Mouse (Mus musculus) hindbrain, embryonic 10.5 days (tissue): ENCODE measurements around the gene Zfp974. TPM values are rescaled to one million over a fixed set of nuclear protein-coding genes. Genes with fewer than 3 reads are reported as not detected.
"Not testable (repeated sequence)": the region's sequence is repeated elsewhere in the genome, so short reads cannot be mapped to it uniquely, and the experiment has no call there.

Source experiments
- DNase-seq: peaks from one replicate; pipeline ENCODE4 v3.0.0-alpha.2; 2017; ENCODE audit warnings: low spot score
- H3K27ac ChIP-seq: fragments of 300-500 bp; sonication (generic); 2 replicates; pipeline ENCODE4 v1.5.1; 2016; ENCODE audit warnings: mild to moderate bottlenecking, moderate library complexity
- H3K27me3 ChIP-seq: fragments of 300-500 bp; sonication (generic); 2 replicates; pipeline ENCODE4 v1.6.1; 2016; ENCODE audit warnings: mild to moderate bottlenecking; ENCODE audit not compliant: poor library complexity, insufficient read depth, severe bottlenecking
- H3K36me3 ChIP-seq: fragments of 300-500 bp; sonication (generic); 2 replicates; pipeline ENCODE4 v1.6.1; 2016; ENCODE audit warnings: mild to moderate bottlenecking, moderate library complexity
- H3K4me1 ChIP-seq: fragments of 300-500 bp; sonication (generic); replicated peaks from 2 replicates; pipeline ENCODE4 v1.6.1; 2016; ENCODE audit warnings: mild to moderate bottlenecking
- H3K4me3 ChIP-seq: fragments of 300-500 bp; sonication (generic); 2 replicates; pipeline ENCODE4 v1.5.1; 2016; ENCODE audit warnings: mild to moderate bottlenecking, moderate library complexity
- H3K9me3 ChIP-seq: fragments of 300-500 bp; sonication (generic); 2 replicates; pipeline ENCODE4 v1.6.1; 2016; ENCODE audit warnings: mild to moderate bottlenecking, moderate library complexity
- WGBS: fragments of 180-500 bp; shearing (Covaris S2); methylation state at CpG from one replicate; pipeline ENCODE4 v1.1.7; 2016; 5-methylcytosine and 5-hydroxymethylcytosine counted together
- polyA plus RNA-seq: library from polyadenylated mRNA; unstranded; fragments of >200 nt; fragmentation: Nextera tagmentation; extraction: Ambion mirVana; gene quantifications from 2 replicates; pipeline ENCODE4 v1.2.1, GENCODE M21; 2016

The Zfp974 gene
- polyA plus RNA-seq, result 11.5 and 12.0 TPM in 2 replicates

DNA sequence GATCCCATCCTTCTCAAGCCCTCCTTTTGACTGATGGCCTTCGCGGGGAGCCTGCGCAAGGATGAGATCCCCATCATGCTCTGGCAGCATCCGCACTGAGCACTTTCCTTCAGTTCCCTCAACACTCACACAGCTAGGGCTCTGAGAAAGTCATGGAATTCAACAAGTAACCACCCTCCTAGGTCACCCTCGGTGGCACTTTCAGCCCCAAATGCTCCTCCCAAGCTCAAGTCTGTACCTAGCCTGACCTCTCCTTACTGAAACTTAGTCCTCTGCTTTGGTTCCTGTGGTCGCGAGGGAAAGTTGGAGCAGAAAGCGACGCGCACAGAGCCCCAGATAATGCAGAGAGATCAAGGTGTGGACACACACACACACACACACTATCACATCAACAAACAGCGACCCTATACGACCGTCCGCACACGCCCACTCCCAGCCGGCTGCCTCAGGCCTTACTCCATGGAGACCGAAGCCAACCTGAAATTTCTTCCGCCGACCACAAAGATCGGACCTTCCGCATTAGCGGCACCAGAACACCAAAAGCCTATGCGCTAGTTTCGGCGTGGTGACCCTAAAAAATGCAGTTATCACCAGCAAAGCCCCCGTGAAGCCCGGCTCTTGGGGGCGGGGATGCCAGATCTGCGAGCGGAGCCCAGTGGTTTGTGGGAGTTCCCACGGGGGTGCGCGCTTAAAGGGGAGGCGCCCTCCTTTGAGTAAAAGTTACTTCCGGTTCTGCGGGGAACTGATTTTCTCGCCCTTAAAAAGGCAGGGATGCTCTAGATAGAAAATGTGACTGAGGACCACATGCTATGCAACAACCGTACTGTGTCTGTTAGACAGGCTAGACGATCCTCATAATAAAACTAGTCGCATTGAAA lies at the start of gene Zfp974:
TSS of gene Zfp974 (minus strand) at position 643 of the 878 bp plus-strand sequence.
- WGBS, result 5% methylated on average over 40 of the region's 40 CpGs
- no peaks in the 10 kb centered on the region for H3K27me3 ChIP-seq
- no peaks in the 10 kb centered on the region for H3K9me3 ChIP-seq
- DNase-seq, result peak; percentile 77
- peaks cover 20% of the 10 kb centered on the region for H3K36me3 ChIP-seq
- peak within 1 kb of the TSS; percentile 85 for H3K27ac ChIP-seq
- H3K4me1 ChIP-seq, result peaks cover 18% of the 10 kb centered on the region
- H3K4me3 ChIP-seq, result peak within 1 kb of the TSS; percentile 66

DNA sequence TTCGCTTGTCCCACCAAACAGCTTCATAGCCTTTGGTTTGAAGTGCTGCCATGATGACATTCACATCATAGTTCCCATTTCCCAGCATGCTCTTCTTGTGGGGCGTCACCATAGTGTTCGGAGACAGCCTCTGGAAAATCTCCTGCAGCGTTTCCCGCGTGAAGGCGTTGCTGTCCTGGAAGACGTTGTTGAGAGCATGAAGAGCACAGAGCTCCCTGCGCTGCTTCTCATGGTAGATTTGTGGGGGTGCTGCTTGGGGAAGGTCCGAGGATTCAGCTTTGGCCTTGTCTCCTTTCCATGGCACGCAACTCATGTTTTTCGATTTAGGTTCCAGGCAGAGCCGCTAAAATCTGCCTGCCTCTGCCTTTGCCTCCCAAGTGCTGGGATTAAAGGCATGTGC lies 20.2 kb upstream of the Zfp974 start:
- WGBS, result 92% methylated on average over 13 of the region's 13 CpGs
- not testable (repeated sequence) for H3K36me3 ChIP-seq, H3K4me1 ChIP-seq, H3K9me3 ChIP-seq, H3K4me3 ChIP-seq, H3K27me3 ChIP-seq, DNase-seq, H3K27ac ChIP-seq

DNA sequence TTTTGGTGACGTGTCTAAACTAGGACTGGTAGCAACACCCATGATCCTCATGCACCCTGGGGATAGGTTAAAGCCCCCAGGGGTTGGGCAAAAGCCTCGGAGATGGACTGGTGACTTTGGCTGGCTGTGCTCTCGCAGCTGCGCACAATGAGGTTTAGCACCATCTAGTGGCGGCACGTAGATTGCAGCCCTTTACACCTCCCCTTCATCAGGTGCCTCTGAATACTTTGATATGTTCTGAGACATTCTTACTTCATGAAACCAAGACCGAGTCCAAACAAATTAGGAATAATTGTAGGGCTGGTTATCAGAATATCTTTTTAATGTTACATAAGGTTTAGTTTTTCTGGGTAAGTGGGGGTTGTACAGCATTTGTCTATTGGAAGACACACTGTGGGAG lies 12.6 kb upstream of the Zfp974 start:
- 53% methylated on average over 6 of the region's 7 CpGs for WGBS
- H3K4me3 ChIP-seq, DNase-seq, H3K27ac ChIP-seq, H3K4me1 ChIP-seq, H3K36me3 ChIP-seq, H3K27me3 ChIP-seq, H3K9me3 ChIP-seq: not testable (repeated sequence)

DNA sequence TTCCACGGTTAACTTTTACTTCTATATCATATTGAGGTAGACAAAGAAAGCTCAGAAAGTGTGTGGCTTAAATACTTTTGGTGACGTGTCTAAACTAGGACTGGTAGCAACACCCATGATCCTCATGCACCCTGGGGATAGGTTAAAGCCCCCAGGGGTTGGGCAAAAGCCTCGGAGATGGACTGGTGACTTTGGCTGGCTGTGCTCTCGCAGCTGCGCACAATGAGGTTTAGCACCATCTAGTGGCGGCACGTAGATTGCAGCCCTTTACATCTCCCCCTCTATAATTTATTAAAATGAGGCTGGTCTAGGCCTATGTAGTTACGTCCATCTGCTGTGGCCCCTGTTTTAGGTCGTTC lies 4.5 kb upstream of the Zfp974 start:
- H3K27ac ChIP-seq, H3K4me1 ChIP-seq, H3K36me3 ChIP-seq, H3K4me3 ChIP-seq, DNase-seq, H3K9me3 ChIP-seq, H3K27me3 ChIP-seq: not testable (repeated sequence)
- WGBS, result 29% methylated on average over 1 of the region's 9 CpGs

DNA sequence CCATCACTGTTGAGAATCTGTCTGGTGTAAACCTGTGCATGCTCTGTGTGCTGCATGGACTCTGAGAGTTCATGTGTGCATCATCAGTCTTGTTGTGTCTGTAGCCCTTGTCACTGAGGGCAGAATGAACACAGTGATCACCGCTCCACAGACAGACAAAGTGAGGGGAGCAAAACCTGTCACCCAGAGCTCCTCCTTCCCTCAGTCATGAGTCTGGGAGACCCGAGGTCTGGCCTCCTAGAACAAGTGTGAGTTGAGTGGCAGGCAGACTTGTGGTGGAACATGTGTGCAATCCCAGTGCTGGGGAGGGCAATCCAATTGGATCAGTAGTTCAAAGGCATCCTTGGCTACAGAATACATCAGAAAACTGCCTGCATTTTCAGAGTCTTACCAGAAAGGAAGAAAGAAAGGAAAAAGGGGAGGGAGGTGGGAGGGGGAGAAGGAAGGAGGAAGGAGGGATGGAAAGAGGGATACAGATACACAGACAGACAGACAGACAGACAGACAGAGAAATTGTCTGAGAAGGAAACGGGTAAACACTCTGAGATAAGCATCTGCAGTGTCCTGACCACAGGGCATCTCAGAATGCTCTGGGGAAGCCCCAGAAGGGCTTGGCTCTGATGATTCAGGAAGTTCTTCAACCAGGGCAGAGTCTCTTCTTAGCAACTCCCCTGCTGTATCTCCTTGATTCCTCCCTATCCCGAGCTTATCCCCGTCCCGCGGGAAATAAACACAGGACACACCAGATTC lies 4.0 kb upstream of the Zfp974 start:
- no peak overlapping the region for H3K27ac ChIP-seq
- peak; percentile 4 for DNase-seq
- peaks cover 15% of the 10 kb centered on the region for H3K4me1 ChIP-seq
- WGBS, result 29% methylated on average over 7 of the region's 7 CpGs
- no peaks in the 10 kb centered on the region for H3K27me3 ChIP-seq
- no peaks in the 10 kb centered on the region for H3K36me3 ChIP-seq
- no peaks in the 10 kb centered on the region for H3K9me3 ChIP-seq
- H3K4me3 ChIP-seq, result peak overlapping the region; percentile 27; the same call in 1 of the 2 replicates

DNA sequence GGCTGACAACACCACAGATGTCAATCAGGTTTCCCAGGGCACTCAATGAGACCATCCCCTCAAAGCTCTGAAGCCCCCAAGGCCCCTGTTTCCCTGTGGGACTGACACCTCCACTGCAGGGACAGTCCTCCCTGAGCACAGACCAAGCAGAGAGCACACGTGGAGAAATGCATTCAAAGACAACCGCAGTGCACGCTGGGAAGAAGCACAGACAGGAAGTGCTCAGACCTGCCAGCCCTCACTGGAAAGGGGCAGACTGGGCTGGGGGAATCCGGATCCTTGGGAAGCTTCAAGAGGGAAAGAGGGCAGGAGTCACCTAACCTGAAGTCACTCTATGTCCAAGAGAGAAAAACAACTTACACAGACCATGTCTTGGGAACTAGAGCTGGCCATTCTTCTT lies 2.2 kb downstream of the Zfp974 start:
- 46% methylated on average over 4 of the region's 4 CpGs for WGBS
- not testable (repeated sequence) for H3K27me3 ChIP-seq, H3K4me1 ChIP-seq, H3K27ac ChIP-seq, H3K4me3 ChIP-seq, DNase-seq, H3K9me3 ChIP-seq
- peaks cover 37% of the 10 kb centered on the region for H3K36me3 ChIP-seq

DNA sequence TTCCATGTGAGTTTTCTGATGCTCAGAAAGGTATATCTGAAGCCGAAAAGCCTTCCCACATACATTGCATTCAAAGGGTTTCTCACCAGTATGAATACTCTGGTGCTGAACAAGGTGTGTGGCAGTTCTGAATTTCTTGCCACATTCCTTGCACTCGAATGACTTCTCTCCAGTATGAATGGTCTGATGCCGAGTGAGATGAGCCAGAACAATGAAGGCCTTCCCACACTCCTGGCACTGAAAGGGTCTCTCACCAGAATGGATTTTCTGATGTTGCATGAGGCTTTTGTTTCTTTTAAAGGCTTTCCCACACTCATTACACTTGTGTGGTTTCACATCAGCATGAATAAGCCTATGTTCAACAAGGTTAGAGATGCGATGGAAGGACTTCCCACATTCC lies 18.3 kb downstream of the Zfp974 start:
- H3K4me3 ChIP-seq, H3K27ac ChIP-seq, DNase-seq, H3K27me3 ChIP-seq, H3K4me1 ChIP-seq: not testable (repeated sequence)
- H3K36me3 ChIP-seq, result peaks cover 62% of the 10 kb centered on the region
- WGBS, result 72% methylated on average over 4 of the region's 4 CpGs
- H3K9me3 ChIP-seq, result peaks cover 18% of the 10 kb centered on the region; the same call in 1 of the 2 replicates

DNA sequence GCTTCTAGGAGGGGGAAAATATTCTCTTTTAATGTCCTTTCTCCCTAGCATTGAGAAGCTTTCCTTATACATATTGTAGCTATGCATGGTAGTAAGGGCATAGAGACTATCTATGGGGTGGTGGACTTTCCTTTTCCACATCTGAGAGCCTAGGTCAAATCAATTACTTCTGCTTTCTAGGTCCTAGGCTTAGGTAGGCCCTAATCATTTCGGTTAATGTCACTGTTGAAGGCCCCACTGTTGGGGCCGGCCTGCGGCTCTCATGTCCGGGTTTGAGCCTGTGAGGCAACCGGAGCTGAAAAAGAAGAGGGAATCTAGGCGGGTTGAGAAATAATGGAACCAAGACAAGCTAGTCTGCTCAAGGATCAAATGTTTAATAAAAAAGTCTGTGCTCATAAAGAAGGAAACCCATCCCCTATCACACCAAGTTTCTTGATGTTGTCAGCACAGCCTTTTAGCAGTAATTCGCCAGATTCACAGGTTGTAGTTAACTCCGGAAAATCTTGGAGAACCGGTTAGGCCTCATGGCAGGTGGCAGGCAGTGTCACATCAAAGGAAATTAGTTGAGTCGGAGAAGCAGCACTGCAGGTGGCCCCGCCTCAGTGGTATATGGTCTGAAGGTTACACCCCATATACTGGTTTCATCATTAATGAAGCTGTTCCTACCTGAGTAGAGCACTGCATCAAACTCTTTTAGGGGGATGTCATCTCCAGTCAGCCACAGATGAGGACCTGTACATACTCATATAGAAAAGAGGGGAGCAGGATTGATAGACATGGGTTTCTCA lies 24.0 kb downstream of the Zfp974 start:
- no peak for DNase-seq
- Histone ChIP-seq H3K4me3 (no peak overlapping the region), H3K36me3 (peaks cover 17% of the 10 kb centered on the region), H3K27ac (no peak overlapping the region), H3K4me1 (no peaks in the 10 kb centered on the region), H3K27me3 (no peaks in the 10 kb centered on the region), H3K9me3 (peaks cover 11% of the 10 kb centered on the region; the same call in 1 of the 2 replicates)
- 74% methylated on average over 11 of the region's 11 CpGs for WGBS

DNA sequence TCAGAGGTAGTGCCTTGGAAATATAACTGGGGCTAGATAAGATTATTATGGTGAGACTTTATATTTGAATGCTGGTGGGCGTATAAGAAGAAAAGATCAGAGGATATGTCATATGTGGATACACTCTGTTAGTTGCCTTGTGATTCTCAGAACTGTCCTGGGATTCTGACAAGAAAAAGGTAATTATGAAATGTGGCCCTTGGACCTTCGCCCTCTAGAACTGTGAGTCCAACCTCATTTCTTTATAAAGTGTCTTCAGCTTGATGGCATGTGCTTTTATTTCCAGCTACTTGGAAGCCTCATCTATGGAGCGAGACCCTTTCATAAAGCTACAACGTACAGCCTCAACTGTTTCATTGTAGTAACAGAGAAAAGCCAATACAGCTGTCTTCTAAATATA lies 28.7 kb downstream of the Zfp974 start:
- no peaks in the 10 kb centered on the region for H3K36me3 ChIP-seq
- H3K27ac ChIP-seq, result no peak overlapping the region
- H3K9me3 ChIP-seq, result peaks cover 7% of the 10 kb centered on the region; the same call in 1 of the 2 replicates
- no peaks in the 10 kb centered on the region for H3K4me1 ChIP-seq
- no peak overlapping the region for H3K4me3 ChIP-seq
- 89% methylated on average over 4 of the region's 4 CpGs for WGBS
- no peaks in the 10 kb centered on the region for H3K27me3 ChIP-seq
- DNase-seq, result no peak

DNA sequence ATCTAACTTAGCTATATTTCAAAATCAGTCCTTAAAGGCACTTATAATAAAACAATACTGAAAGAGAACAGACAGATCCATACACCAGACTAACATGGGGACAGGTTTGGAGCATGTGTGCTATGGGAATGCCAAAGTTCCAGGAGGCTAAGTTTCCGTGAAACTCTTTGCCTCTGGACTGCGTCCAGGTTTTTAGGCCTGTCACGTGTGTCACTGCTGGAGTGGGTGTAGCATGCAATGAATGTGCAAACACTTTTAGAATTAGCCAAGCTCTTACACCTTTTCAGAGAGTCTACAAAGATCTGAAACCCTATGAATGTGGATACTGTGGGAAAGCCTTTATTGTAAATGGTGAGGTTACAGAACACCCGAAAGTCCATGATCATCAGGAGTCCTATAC lies 47.5 kb downstream of the Zfp974 start:
- no peak overlapping the region for H3K4me3 ChIP-seq
- no peaks in the 10 kb centered on the region for H3K27me3 ChIP-seq
- no peak for DNase-seq
- peaks cover 28% of the 10 kb centered on the region for H3K9me3 ChIP-seq
- H3K36me3 ChIP-seq, result peaks cover 73% of the 10 kb centered on the region
- 95% methylated on average over 4 of the region's 4 CpGs for WGBS
- no peak overlapping the region for H3K27ac ChIP-seq
- H3K4me1 ChIP-seq, result no peaks in the 10 kb centered on the region

DNA sequence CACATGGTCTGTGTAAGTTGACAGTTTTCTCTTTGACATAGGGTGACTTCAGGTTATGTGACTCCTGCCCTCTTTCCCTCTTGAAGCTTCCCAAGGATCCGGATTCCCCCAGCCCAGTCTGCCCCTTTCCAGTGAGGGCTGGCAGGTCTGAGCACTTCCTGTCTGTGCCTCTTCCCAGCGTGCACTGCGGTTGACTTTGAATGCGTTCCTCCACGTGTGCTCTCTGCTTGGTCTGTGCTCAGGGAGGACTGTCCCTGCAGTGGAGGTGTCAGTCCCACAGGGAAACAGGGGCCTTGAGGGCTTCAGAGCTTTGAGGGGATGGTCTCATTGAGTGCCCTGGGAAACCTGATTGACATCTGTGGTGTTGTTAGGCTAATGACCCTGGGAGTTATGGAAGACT lies 66.7 kb downstream of the Zfp974 start:
- not testable (repeated sequence) for H3K9me3 ChIP-seq, H3K27me3 ChIP-seq, DNase-seq, H3K27ac ChIP-seq, H3K4me3 ChIP-seq
- Histone ChIP-seq H3K36me3 (peaks cover 41% of the 10 kb centered on the region), H3K4me1 (peaks cover 19% of the 10 kb centered on the region)
- WGBS, result 85% methylated on average over 5 of the region's 5 CpGs

DNA sequence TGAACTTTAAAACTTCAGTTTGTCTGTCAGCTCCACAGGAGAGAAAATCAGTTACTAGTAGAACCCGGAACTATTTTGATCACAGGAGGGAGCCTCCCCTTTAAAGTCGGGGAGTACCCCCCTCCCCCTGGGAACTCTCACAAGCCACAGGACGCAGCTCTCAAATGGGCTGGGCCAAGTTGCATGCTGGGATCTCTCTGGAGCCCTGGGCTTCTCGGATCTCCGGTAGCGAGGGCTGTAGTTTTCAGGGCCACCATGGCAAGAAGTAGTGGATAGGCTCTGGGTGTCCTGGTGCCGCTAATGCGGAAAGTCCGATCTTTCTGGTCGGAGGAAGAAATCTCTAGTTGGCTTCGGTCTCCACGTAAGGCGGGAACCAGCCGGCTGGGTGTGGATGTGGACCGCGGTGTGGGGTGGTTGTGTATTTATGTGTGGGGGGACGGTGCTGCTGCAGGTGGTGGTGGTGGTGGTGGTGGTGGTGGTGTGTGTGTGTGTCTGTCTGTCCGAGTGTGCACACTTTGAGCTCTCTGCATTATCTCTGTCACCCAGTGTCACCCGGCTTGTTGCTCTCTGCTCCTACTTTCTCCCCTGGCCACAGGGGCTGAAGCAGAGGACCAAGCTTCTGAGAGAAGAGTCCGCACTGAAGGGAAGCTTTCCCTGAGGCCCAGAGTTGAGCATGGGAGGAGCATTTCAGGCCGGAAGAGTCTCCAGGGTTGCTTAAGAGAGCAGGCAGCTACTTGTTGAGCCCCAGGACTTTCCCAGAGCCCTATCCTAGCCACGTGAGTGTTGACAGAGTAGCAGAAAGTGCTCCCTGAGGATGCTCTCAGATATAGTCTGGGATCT lies 68.6 kb downstream of the Zfp974 start:
- Histone ChIP-seq H3K9me3 (peaks cover 4% of the 10 kb centered on the region; the same call in 1 of the 2 replicates), H3K4me3 (peak overlapping the region; percentile 72), H3K36me3 (peaks cover 40% of the 10 kb centered on the region), H3K4me1 (peaks cover 19% of the 10 kb centered on the region), H3K27me3 (no peaks in the 10 kb centered on the region), H3K27ac (peak overlapping the region; percentile 89)
- DNase-seq, result peak; percentile 67
- under 1% methylated on average over 22 of the region's 22 CpGs for WGBS
